Mouse (Mus musculus) adrenal gland, adult 2 months (tissue): ENCODE measurements around the gene Togaram1. TPM values are rescaled to one million over a fixed set of nuclear protein-coding genes. Genes with fewer than 3 reads are reported as not detected.

Experiments used
- DNase-seq: peaks from one replicate; pipeline ENCODE4 v3.0.0; 2021
- polyA plus RNA-seq: library from polyadenylated mRNA; depleted of rRNA; stranded (reverse); fragments of >200 nt; gene quantifications from 2 replicates; pipeline ENCODE4 v1.2.3, GENCODE M21; 2012; rRNA removed
- total RNA-seq, 2 experiments: library from RNA; stranded (reverse); gene quantifications; 2 replicates each; pipeline ENCODE4 v1.2.3; 2021

Gene Togaram1
- total and polyA plus RNA-seq, 3 experiments = 5.8 to 44.7 (median 29.1) TPM

DNA sequence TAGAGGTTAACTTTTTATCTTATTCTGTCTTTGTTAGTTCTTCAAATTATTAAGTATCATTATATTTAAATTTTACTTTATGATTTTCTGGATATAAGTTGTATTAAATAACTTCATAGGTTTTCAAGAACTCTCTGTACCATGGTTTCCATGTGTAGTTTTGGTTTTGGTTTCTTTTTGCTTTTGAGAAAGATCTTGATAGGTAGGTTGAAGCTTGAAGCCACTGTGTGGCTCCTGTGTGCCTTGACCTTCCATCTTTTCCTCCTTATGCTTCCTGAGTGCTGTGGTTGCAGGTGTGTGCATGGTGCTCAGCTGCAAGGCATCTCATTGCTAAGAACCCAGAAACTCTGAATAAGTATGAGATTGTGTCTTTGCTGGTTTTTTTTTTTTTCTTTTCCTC lies 83.2 kb downstream of the Togaram1 start:
- no peak for DNase-seq

GRCm38 (mm10) chr12:65058203-65058602 lies 92.6 kb downstream of the Togaram1 start:
- DNase-seq = no peak

DNA sequence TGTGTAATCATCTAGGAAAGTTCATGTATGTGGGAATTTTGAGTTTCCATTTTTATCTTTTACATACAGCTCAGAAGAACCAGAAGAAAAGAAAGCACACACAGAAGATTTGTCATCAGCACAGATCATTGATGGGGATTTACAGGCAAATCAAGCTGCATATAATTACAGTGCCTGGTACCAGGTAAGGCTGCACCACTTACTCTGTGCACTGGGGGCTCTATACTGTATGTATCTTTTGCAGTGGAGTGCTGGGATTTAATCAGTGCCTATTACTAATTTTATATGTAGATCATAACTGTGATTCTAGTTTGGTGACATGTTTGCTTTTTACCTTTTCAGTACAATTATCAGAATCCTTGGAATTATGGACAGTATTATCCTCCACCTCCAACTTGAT lies 95.5 kb downstream of the Togaram1 start:
- no peak for DNase-seq

GRCm38 (mm10) chr12:65065241-65065640 lies 99.6 kb downstream of the Togaram1 start:
- no peak for DNase-seq

DNA sequence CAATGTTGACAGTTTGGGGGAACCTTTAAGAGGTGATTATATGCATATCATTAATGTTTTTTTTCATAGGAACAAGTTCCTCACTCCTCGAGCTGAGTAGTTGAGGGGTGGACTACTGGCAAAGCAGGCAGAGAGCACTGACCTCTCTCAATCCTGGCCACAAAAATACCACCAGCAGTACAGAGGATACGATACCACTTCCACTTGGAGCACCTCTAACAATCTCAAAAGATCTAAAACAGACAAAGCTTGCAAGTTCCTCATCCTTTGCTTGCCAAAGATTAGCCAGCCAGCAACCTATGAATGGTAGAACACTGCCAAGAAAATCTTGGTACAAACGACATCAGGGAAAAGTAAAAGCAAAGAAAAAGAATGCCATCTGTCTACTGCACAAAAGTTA lies 100.6 kb downstream of the Togaram1 start:
- no peak for DNase-seq

DNA sequence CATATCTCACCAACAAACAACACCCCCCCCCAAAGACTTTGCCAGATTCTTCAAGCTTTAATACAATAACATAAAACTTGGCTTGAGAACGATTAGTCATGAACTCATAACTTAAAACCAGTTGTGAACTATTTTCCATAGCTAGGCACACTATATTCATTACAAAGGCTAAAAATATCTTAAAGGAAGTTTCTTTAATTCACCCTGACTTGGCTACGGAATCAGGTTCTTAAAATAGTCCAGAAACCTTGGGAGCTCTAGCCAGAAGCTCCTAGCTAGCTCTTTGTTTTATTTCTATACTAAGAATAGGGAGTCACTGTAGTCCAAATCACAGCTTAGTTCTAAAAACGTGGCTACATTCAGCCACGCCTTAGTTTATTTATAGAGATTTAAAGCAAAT lies 102.8 kb downstream of the Togaram1 start:
- no peak for DNase-seq

Other genes with a start within 250 kb of the Togaram1 start
- gene Gm527, start 47.9 kb upstream of the Togaram1 start, total RNA-seq = 1 to 10 TPM; 4.6 to 6.0 TPM
- 0.08 TPM in 1 of 2 replicates, not detected in the other for gene Gm527, start 47.9 kb upstream of the Togaram1 start, polyA plus RNA-seq
- gene Klhl28, start 270 bp upstream of the Togaram1 start, total RNA-seq = 10 to 100 TPM; 10.3 to 11.8 TPM
- 0.90 and 1.6 TPM in 2 replicates for gene Klhl28, start 270 bp upstream of the Togaram1 start, polyA plus RNA-seq
- 10 to 100 TPM; 25.0 to 32.2 TPM for gene Prpf39, start 70.5 kb downstream of the Togaram1 start, total RNA-seq
- gene Prpf39, start 70.5 kb downstream of the Togaram1 start, polyA plus RNA-seq = 2.2 and 2.8 TPM in 2 replicates
- gene Fkbp3, start 108.2 kb downstream of the Togaram1 start, total RNA-seq = 100 to 1,000 TPM; 105 to 127 TPM
- 10.7 and 10.9 TPM in 2 replicates for gene Fkbp3, start 108.2 kb downstream of the Togaram1 start, polyA plus RNA-seq
- gene Fancm, start 109.8 kb downstream of the Togaram1 start, total RNA-seq = 1 to 10 TPM; 6.9 to 9.2 TPM
- gene Fancm, start 109.8 kb downstream of the Togaram1 start, polyA plus RNA-seq = 2.1 and 2.5 TPM in 2 replicates
- gene Mis18bp1, start 206.8 kb downstream of the Togaram1 start, total RNA-seq = 1 to 10 TPM in 1 of 2 experiments, under 1 TPM in 1; 0.59 to 1.4 TPM
- gene Mis18bp1, start 206.8 kb downstream of the Togaram1 start, polyA plus RNA-seq = 0.02 TPM in 1 of 2 replicates, not detected in the other